Mouse (Mus musculus) brain, embryonic 14.5 days (tissue): ENCODE data around the gene Gypa.
A peak's percentile ranks its signal among the peaks of the same experiment; 100 is the strongest.

ENCODE experiments used
- CTCF ChIP-seq: fragments of 200-500 bp; IDR thresholded peaks from 2 replicates; pipeline ENCODE4 v1.5.1; 2012; ENCODE audit warnings: inconsistent platforms, mild to moderate bottlenecking, moderate library complexity, borderline replicate concordance; ENCODE audit not compliant: insufficient read depth, insufficient read length; ENCODE audit errors: extremely low read depth
- POLR2A ChIP-seq: fragments of 200-500 bp; IDR thresholded peaks from 2 replicates; pipeline ENCODE4 v1.6.1; 2012; ENCODE audit warnings: mild to moderate bottlenecking, inconsistent platforms, borderline replicate concordance; ENCODE audit not compliant: poor library complexity, insufficient read depth, insufficient read length, severe bottlenecking; ENCODE audit errors: extremely low read depth

DNA sequence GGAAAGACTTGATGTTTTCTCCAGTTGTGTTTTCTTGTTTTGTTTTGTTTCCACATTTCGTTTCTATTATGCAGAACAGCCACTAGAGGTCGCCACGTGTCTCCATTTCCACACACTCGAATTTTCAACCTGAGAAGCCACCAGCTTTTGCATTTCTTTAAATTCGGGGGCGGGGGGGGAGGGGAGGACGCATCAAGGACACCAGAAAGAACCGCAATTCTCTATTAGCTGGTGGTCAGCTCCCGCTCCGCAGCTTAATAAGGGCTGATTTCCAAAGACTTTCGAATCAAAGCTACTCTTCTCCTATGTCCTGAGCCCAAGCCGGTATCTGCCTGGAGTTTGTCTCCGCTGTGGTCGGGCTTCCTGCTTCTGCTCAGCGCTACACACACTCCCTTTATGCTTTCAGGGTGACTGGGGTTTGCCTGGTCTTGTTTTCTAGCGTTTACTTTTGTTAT is 567 bp upstream of the Gypa start:
- TF ChIP-seq CTCF (peak; percentile 69; the same call in 1 of the 2 replicates), POLR2A (no peak)
